Mouse (Mus musculus): ENCODE measurements at regions not wholly inside any gene's neighbourhood (a gene's known extent, or its start where the extent isn't known, plus 50 kb on each side); places are given as distances from the start of the nearest gene placed in this dataset.

- DNase-seq (ENCODE audit: low spot score): no peak
- intact Hi-C loops (cut with DNase I): no loop called here
These were observed 155.3 kb downstream of the Tox3 start for GRCm38 (mm10) chr8:90192856-90193255.

- intact Hi-C loops (cut with DNase I): no loop called here
These were observed 165.3 kb downstream of the Tox3 start for GRCm38 (mm10) chr8:90182807-90183206.

GRCm38 (mm10) chr8:90176771-90177170, 171.4 kb downstream of the Tox3 start:
- DNase-seq (ENCODE audit: low spot score): no peak
- intact Hi-C loops (cut with DNase I): no loop called here

More at GRCm38 (mm10) chr8:90182807-90183206, 165.3 kb downstream of the Tox3 start:
- no peak for DNase-seq (ENCODE audit: low spot score)

GRCm38 (mm10) chr8:90176335-90176734, 171.8 kb downstream of the Tox3 start:
- DNase-seq (ENCODE audit: low spot score): no peak
- intact Hi-C loops (cut with DNase I): no loop called here

GRCm38 (mm10) chr8:90166639-90167038, 181.5 kb downstream of the Tox3 start:
- DNase-seq (ENCODE audit: low spot score): no peak
- intact Hi-C loops (cut with DNase I): no loop called here

- no peak for DNase-seq (ENCODE audit: low spot score)
- intact Hi-C loops (cut with DNase I): no loop called here
These were observed 196.7 kb downstream of the Tox3 start for GRCm38 (mm10) chr8:90151477-90151876.

- intact Hi-C loops (cut with DNase I): no loop called here
- no peak for DNase-seq (ENCODE audit: low spot score)
These were observed 198.2 kb downstream of the Tox3 start for GRCm38 (mm10) chr8:90149903-90150302.

- intact Hi-C loops (cut with DNase I): no loop called here
- no peak for DNase-seq (ENCODE audit: low spot score)
These were observed 213.5 kb downstream of the Tox3 start for GRCm38 (mm10) chr8:90134626-90135025.

GRCm38 (mm10) chr8:90130704-90131267, 217.4 kb downstream of the Tox3 start:
- DNase-seq (ENCODE audit: low spot score): no peak
- intact Hi-C loops (cut with DNase I): no loop called here

GRCm38 (mm10) chr8:90125426-90125825, 222.7 kb downstream of the Tox3 start:
- intact Hi-C loops (cut with DNase I): no loop called here
- no peak for DNase-seq (ENCODE audit: low spot score)

- intact Hi-C loops (cut with DNase I): no loop called here
- no peak for DNase-seq (ENCODE audit: low spot score)
These were observed 225.0 kb downstream of the Tox3 start for GRCm38 (mm10) chr8:90123101-90123500.

GRCm38 (mm10) chr8:90121935-90122334, 226.2 kb downstream of the Tox3 start:
- DNase-seq (ENCODE audit: low spot score): no peak
- intact Hi-C loops (cut with DNase I): no loop called here

GRCm38 (mm10) chr8:90121017-90121416, 227.1 kb downstream of the Tox3 start:
- no peak for DNase-seq (ENCODE audit: low spot score)
- intact Hi-C loops (cut with DNase I): no loop called here

GRCm38 (mm10) chr8:90115436-90115835, 232.7 kb downstream of the Tox3 start:
- no peak for DNase-seq (ENCODE audit: low spot score)
- intact Hi-C loops (cut with DNase I): no loop called here

- DNase-seq (ENCODE audit: low spot score): no peak
- intact Hi-C loops (cut with DNase I): no loop called here
These were observed 247.6 kb downstream of the Tox3 start for GRCm38 (mm10) chr8:90100509-90100908.

- no peak for DNase-seq (ENCODE audit: low spot score)
- intact Hi-C loops (cut with DNase I): no loop called here
These were observed 265.5 kb downstream of the Tox3 start for GRCm38 (mm10) chr8:90082630-90083029.

- DNase-seq (ENCODE audit: low spot score): no peak
- intact Hi-C loops (cut with DNase I): no loop called here
These were observed 271.8 kb downstream of the Tox3 start for GRCm38 (mm10) chr8:90076381-90076780.

- DNase-seq (ENCODE audit: low spot score): no peak
- intact Hi-C loops (cut with DNase I): no loop called here
These were observed 272.3 kb downstream of the Tox3 start for GRCm38 (mm10) chr8:90075796-90076195.

- intact Hi-C loops (cut with DNase I): no loop called here
- no peak for DNase-seq (ENCODE audit: low spot score)
These were observed 278.1 kb downstream of the Tox3 start for GRCm38 (mm10) chr8:90070006-90070405.

GRCm38 (mm10) chr8:90069411-90069993, 278.6 kb downstream of the Tox3 start:
- intact Hi-C loops (cut with DNase I): no loop called here

GRCm38 (mm10) chr8:90068441-90068840, 279.7 kb downstream of the Tox3 start:
- intact Hi-C loops (cut with DNase I): no loop called here
- DNase-seq (ENCODE audit: low spot score): no peak

More at GRCm38 (mm10) chr8:90069411-90069993, 278.6 kb downstream of the Tox3 start:
- no peak for DNase-seq (ENCODE audit: low spot score)

- intact Hi-C loops (cut with DNase I): no loop called here
- no peak for DNase-seq (ENCODE audit: low spot score)
These were observed 283.8 kb downstream of the Tox3 start for GRCm38 (mm10) chr8:90064381-90064780.
